Mouse (Mus musculus) forebrain, embryonic 14.5 days (tissue): ENCODE measurements around the gene Slc9b2. TPM values are rescaled to one million over a fixed set of nuclear protein-coding genes. Genes with fewer than 3 reads are reported as not detected.

Experiments used
- ATAC-seq: fragments of 200-750 bp; cut with Nextera tagmentation; 2 replicates; pipeline ENCODE4 v1.8.0; 2017; ENCODE audit warnings: mild to moderate bottlenecking, moderate library complexity
- DNase-seq: peaks from one replicate; pipeline ENCODE4 v3.0.0-alpha.2; 2015; ENCODE audit warnings: low spot score
- H3K27ac ChIP-seq: fragments of 300-500 bp; sonication (generic); 2 replicates; pipeline ENCODE4 v1.5.1; 2014; ENCODE audit warnings: low read depth, mild to moderate bottlenecking, control low read depth, low read length, moderate library complexity
- H3K27me3 ChIP-seq: fragments of 300-500 bp; sonication (generic); replicated peaks from 2 replicates; pipeline ENCODE4 v1.6.1; 2014; ENCODE audit warnings: low read length, control low read depth, mixed read lengths; ENCODE audit not compliant: control insufficient read depth, insufficient read depth
- H3K36me3 ChIP-seq: fragments of 300-500 bp; sonication (generic); 2 replicates; pipeline ENCODE4 v1.6.1; 2014; ENCODE audit warnings: low read length, control low read depth; ENCODE audit not compliant: control insufficient read depth, insufficient read depth
- H3K4me1 ChIP-seq: fragments of 300-500 bp; sonication (generic); 2 replicates; pipeline ENCODE4 v1.6.1; 2014; ENCODE audit warnings: antibody characterized with exemption, low read length, control low read depth; ENCODE audit not compliant: control insufficient read depth, insufficient read depth
- H3K4me2 ChIP-seq: fragments of 300-500 bp; sonication (generic); 2 replicates; pipeline ENCODE4 v1.6.1; 2014; ENCODE audit warnings: mild to moderate bottlenecking, control low read depth, low read length
- H3K4me3 ChIP-seq: fragments of 300-500 bp; sonication (generic); 2 replicates; pipeline ENCODE4 v1.5.1; 2014; ENCODE audit warnings: low read depth, low read length, control low read depth
- H3K9ac ChIP-seq: fragments of 300-500 bp; sonication (generic); 2 replicates; pipeline ENCODE4 v1.6.1; 2014; ENCODE audit warnings: mild to moderate bottlenecking, low read length, control low read depth, moderate library complexity
- H3K9me3 ChIP-seq: fragments of 300-500 bp; sonication (generic); replicated peaks from 2 replicates; pipeline ENCODE4 v1.6.1; 2016; ENCODE audit warnings: low read length, control low read depth, mixed read lengths; ENCODE audit not compliant: control insufficient read depth
- WGBS: fragments of 180-500 bp; shearing (Covaris S2); extraction: QIAGEN DNeasy Blood & Tissue Kit; methylation state at CpG from one replicate; pipeline ENCODE4 v1.1.7; 2014; 5-methylcytosine and 5-hydroxymethylcytosine counted together
- polyA plus RNA-seq: library from polyadenylated mRNA; unstranded; fragments of >200 nt; fragmentation: Nextera tagmentation; extraction: Ambion mirVana; gene quantifications from 2 replicates; pipeline ENCODE4 v1.2.1, GENCODE M21; 2014

The Slc9b2 gene
- polyA plus RNA-seq, 1 experiment from 2014 or later = 0.79 TPM

- no peak for DNase-seq
- Histone ChIP-seq H3K9ac (no peak overlapping the region), H3K27ac (no peak overlapping the region), H3K4me2 (no peak overlapping the region), H3K9me3 (no peaks in the 10 kb centered on the region), H3K4me3 (no peak overlapping the region), H3K27me3 (no peaks in the 10 kb centered on the region), H3K4me1 (no peaks in the 10 kb centered on the region), H3K36me3 (no peaks in the 10 kb centered on the region)
- 85% methylated on average over 3 of the region's 3 CpGs for WGBS
- no peak for ATAC-seq
These were observed 8.9 kb upstream of the Slc9b2 start for GRCm38 (mm10) chr3:135298560-135298959.

GRCm38 (mm10) chr3:135300081-135300480 lies 7.4 kb upstream of the Slc9b2 start:
- Histone ChIP-seq H3K36me3 (no peaks in the 10 kb centered on the region), H3K9me3 (no peaks in the 10 kb centered on the region), H3K4me3 (no peak overlapping the region), H3K27ac (no peak overlapping the region), H3K4me2 (no peak overlapping the region), H3K4me1 (0 out of 2 replicates have a peak, but pooled peaks cover 2% of the 10 kb centered on the region), H3K27me3 (no peaks in the 10 kb centered on the region), H3K9ac (no peak overlapping the region)
- WGBS = 79% methylated on average over 6 of the region's 6 CpGs
- ATAC-seq (no peak), DNase-seq (no peak)

GRCm38 (mm10) chr3:135304060-135304459 lies 3.4 kb upstream of the Slc9b2 start:
- no peak overlapping the region for H3K27ac ChIP-seq
- H3K4me2 ChIP-seq = no peak overlapping the region
- H3K36me3 ChIP-seq = no peaks in the 10 kb centered on the region
- H3K4me3 ChIP-seq = no peak overlapping the region
- H3K27me3 ChIP-seq = no peaks in the 10 kb centered on the region
- H3K9ac ChIP-seq = no peak overlapping the region
- 12% methylated on average over 6 of the region's 6 CpGs for WGBS
- no peak for DNase-seq
- H3K4me1 ChIP-seq = peaks cover 4% of the 10 kb centered on the region; the same call in 1 of the 2 replicates
- no peak for ATAC-seq
- no peaks in the 10 kb centered on the region for H3K9me3 ChIP-seq

GRCm38 (mm10) chr3:135304566-135304965 lies 2.9 kb upstream of the Slc9b2 start:
- Histone ChIP-seq H3K27ac (no peak overlapping the region), H3K36me3 (no peaks in the 10 kb centered on the region), H3K4me2 (no peak overlapping the region), H3K4me1 (peaks cover 4% of the 10 kb centered on the region; the same call in 1 of the 2 replicates), H3K9me3 (no peaks in the 10 kb centered on the region), H3K9ac (no peak overlapping the region), H3K4me3 (no peak overlapping the region), H3K27me3 (no peaks in the 10 kb centered on the region)
- ATAC-seq (no peak), DNase-seq (peak; percentile 19)
- 3% methylated on average over 9 of the region's 9 CpGs for WGBS

GRCm38 (mm10) chr3:135312916-135313491 lies 5.5 kb downstream of the Slc9b2 start:
- Histone ChIP-seq H3K4me1 (no peaks in the 10 kb centered on the region), H3K9ac (no peak overlapping the region), H3K27ac (no peak overlapping the region), H3K4me2 (no peak overlapping the region), H3K9me3 (0 out of 2 replicates have a peak, but pooled peaks cover 4% of the 10 kb centered on the region), H3K27me3 (no peaks in the 10 kb centered on the region), H3K36me3 (no peaks in the 10 kb centered on the region), H3K4me3 (no peak overlapping the region)
- DNase-seq (no peak), ATAC-seq (no peak)
- 0% methylated on average over 2 of the region's 2 CpGs for WGBS

- Histone ChIP-seq H3K36me3 (no peaks in the 10 kb centered on the region), H3K4me3 (no peak overlapping the region), H3K27me3 (no peaks in the 10 kb centered on the region), H3K9ac (no peak overlapping the region), H3K9me3 (0 out of 2 replicates have a peak, but pooled peaks cover 4% of the 10 kb centered on the region), H3K27ac (no peak overlapping the region), H3K4me1 (no peaks in the 10 kb centered on the region), H3K4me2 (no peak overlapping the region)
- ATAC-seq (peak; percentile 54; the same call in 1 of the 2 replicates), DNase-seq (no peak)
- WGBS = 25% methylated on average over 2 of the region's 2 CpGs
These were observed 6.2 kb downstream of the Slc9b2 start for GRCm38 (mm10) chr3:135313727-135314126.

- Histone ChIP-seq H3K9me3 (0 out of 2 replicates have a peak, but pooled peaks cover 4% of the 10 kb centered on the region), H3K4me3 (no peak overlapping the region), H3K4me2 (no peak overlapping the region), H3K36me3 (no peaks in the 10 kb centered on the region), H3K27me3 (no peaks in the 10 kb centered on the region), H3K4me1 (no peaks in the 10 kb centered on the region), H3K9ac (no peak overlapping the region), H3K27ac (no peak overlapping the region)
- no peak for ATAC-seq
- DNase-seq = no peak
- 83% methylated on average over 2 of the region's 2 CpGs for WGBS
These were observed 7.3 kb downstream of the Slc9b2 start for GRCm38 (mm10) chr3:135314811-135315210.

- no peak for ATAC-seq
These were observed 8.4 kb downstream of the Slc9b2 start for GRCm38 (mm10) chr3:135315720-135316425.

GRCm38 (mm10) chr3:135318331-135318730 lies 10.8 kb downstream of the Slc9b2 start:
- WGBS = 91% methylated on average over 11 of the region's 11 CpGs
- Histone ChIP-seq H3K4me3 (no peak overlapping the region), H3K36me3 (no peaks in the 10 kb centered on the region), H3K27ac (no peak overlapping the region), H3K9me3 (0 out of 2 replicates have a peak, but pooled peaks cover 4% of the 10 kb centered on the region), H3K4me2 (no peak overlapping the region), H3K4me1 (no peaks in the 10 kb centered on the region), H3K9ac (no peak overlapping the region), H3K27me3 (no peaks in the 10 kb centered on the region)
- ATAC-seq (no peak), DNase-seq (no peak)

More at GRCm38 (mm10) chr3:135315720-135316425, 8.4 kb downstream of the Slc9b2 start:
- WGBS = 92% methylated on average over 9 of the region's 9 CpGs
- Histone ChIP-seq H3K4me2 (no peak overlapping the region), H3K4me3 (no peak overlapping the region), H3K36me3 (no peaks in the 10 kb centered on the region), H3K27me3 (no peaks in the 10 kb centered on the region), H3K4me1 (no peaks in the 10 kb centered on the region), H3K9ac (no peak overlapping the region), H3K27ac (no peak overlapping the region), H3K9me3 (0 out of 2 replicates have a peak, but pooled peaks cover 4% of the 10 kb centered on the region)
- no peak for DNase-seq
